Mouse (Mus musculus) adrenal gland (tissue): ENCODE results near the gene Fam98c.

Source experiments
- intact Hi-C: fragments of 180-260 bp; cut with DNase I; formaldehyde crosslinking; loops from one replicate; pipeline ENCODE4 v1.15.1; 2025
- long read RNA-seq, 2 experiments: library from polyadenylated mRNA; unstranded; transcript quantifications; one replicate each; pipeline ENCODE4 v2.0.0; 2020; ENCODE audit warnings: borderline replicate concordance in 1 of 2; ENCODE audit not compliant: insufficient replicate concordance in 1 of 2

Fam98c gene
- long read RNA-seq, experiment 1, transcript Fam98c-209 (8 exons, 1,293 nt) = major isoform, 7 of 14 reads
- long read RNA-seq, experiment 1, partial matches to known transcripts = 0 of 14 reads
- long read RNA-seq, experiment 1, other reads (novel, unspliced or antisense) = 6 of 14 reads
- long read RNA-seq, experiment 2, transcript Fam98c-209 (8 exons, 1,293 nt) = major isoform, 10 of 20 reads
- long read RNA-seq, experiment 2, partial matches to known transcripts = 1 of 20 reads
- long read RNA-seq, experiment 2, other reads (novel, unspliced or antisense) = 6 of 20 reads

- intact Hi-C loops = no loop called here
These were observed at the start of gene Fam98c for GRCm38 (mm10) chr7:29155838-29156782. Gene Fam98c, minus strand, starts transcription at chr7:29156234.

DNA sequence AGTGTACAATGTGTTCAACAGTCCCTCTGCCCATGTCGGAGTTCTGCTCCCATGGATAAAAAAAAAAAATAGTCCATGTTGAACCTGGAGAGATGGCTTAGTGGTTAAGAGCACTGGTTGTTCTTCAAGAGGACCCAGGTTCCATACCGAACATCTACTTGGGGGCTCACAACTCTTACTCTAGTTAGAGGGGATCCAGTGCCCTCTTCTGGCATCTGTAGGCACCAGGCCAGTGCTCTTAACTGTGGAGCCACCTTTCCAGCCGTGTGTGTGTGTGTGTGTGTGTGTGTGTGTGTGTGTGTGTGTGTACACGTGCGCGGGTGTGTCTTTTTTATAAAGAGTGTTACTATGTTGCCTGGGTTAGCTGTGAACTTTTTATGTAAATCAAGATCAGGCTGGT lies 46.5 kb upstream of the Fam98c start:
- intact Hi-C loops = no loop called here

DNA sequence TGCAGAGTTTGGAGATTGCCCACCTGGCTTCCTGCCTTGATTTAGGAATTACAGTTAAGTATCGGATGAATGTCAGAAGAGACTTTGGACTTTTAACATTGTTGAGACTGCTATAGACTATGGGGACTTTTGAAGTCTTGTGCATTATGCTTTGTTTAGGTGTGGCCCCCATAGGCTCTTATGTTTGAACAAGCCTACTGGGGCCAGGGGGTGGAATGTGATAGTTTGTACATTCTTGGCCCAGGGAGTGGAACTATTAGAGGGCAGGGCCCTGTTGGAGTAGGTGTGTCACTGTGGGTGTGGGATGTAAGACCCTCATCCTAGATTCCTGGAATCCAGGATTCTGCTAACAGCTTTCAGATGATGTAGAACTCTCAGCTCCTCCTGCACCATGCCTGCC lies 38.2 kb upstream of the Fam98c start:
- intact Hi-C loops = loop anchor here (10.0 kb wide), 1 partner anchor 521 kb away; no protein-coding TSS in a partner anchor

- intact Hi-C loops = loop anchor here (5.0 kb wide), 2 partner anchors 66 to 116 kb away; partner anchors contain the start of gene 2200002D01Rik
These were observed 25.3 kb upstream of the Fam98c start for GRCm38 (mm10) chr7:29181323-29181722.

- intact Hi-C loops = loop anchor here (5.0 kb wide), 2 partner anchors 66 to 116 kb away; partner anchors contain the start of gene 2200002D01Rik
These were observed 24.8 kb upstream of the Fam98c start for GRCm38 (mm10) chr7:29180854-29181236.

DNA sequence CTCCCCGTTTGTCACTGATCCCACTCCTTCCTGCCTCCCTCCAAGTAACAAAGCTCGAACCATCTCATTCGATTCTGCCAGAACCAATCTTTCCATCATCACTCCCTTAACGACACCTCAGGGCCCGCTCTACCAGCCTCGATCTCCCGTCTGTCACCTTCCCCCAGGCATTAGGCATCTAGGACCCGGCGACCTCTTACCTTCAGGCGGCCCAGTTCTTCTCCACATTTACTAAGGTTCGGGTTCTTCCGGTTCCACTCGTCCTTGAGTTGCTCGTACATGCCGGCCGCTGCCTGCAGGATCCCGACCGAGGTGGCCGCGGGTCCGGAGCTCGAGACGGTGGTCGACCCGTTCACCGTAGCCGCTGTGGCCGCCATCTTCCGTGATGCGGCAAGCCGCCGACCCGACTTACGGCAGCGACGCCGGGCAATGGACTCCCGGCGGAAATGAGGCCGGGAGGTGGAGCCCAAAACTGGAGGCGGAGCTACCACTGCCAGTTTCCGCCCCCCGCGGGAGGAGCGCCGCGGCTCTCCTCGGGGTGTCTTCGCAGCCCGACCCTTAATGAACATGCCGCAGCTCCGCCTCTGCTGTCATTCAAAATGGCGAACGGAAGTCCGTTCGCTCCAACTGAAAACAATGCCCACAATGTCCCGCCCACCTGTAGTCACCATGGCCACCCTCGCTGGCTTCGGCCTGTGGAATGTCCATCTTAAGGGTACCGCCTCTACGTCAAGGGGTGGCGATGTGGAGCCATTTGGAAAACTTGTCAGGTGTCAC lies 24.2 kb upstream of the Fam98c start, which contains the start of gene Psmd8:
Gene Psmd8, minus strand, starts transcription at position 625 of the 777 bp plus-strand sequence.
- intact Hi-C loops = loop anchor here (5.0 kb wide), 2 partner anchors 67 to 117 kb away; partner anchors contain the start of gene 2200002D01Rik

DNA sequence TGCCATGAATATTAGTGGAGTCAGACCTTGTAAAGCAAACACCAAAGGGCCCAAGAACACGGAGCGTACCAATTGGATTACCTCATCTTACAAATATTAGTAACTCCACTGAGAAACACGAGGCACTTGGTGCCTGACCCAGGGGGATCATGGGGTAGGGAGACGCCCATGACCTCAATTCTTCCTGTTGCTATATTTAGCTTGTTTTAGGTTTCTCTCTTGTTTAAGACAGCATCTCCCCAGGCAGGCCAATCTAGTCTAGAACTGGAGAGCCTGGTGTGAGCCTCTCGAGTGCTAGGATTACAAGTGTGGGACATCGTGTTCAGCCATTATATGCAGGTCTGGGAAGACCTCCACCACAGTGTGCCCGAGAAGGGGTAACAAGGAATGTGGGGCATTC lies 23.3 kb upstream of the Fam98c start:
- intact Hi-C loops = no loop called here

DNA sequence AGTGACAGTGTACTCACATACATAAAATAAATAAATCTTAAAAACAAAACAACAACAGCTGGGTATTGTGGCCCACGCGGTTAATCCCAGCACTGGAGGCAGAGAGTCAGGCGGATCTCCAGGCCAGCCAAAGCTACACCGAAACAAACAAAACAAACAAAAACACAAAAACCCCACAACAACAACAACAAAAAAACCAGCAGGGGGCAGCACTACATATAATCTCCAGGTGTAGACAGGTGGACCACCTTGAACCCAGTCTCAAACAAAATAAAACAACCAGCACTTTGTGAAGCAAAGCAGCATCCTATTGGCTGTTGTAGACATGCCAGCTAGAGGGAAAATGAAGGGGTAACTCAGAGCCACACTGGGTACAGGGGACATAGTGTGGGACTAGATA lies 22.1 kb upstream of the Fam98c start:
- intact Hi-C loops = no loop called here

DNA sequence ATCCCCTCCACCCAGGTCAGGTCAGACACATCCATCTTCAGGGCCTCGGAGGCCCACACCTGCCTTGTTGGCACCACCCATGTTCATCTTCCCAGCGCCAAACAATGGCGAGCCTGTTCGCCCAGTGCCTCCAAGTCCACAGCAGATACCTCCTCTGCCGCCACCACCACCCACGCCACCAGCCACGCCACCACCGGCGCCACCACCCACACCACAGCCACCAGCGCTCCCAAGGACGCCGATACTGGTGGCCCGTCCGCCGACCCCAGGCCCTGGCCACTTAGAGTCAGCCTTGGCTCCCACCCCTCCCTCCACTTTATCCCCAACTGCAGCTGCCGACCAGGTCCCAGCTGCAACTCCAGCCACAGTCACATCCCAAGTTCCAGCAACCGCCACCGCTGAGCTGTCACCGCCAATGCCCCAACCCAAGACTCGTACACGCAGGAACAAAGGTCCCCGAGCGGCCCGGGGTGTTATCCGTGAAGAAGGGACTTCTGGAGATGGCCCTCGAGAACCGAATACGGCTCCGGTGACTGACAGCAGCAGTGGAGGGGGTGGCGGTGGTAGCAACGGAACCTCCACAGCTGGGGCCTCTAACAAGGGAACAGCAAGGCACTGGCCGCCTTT lies 16.5 kb upstream of the Fam98c start:
- intact Hi-C loops = no loop called here

GRCm38 (mm10) chr7:29171562-29172097 lies 15.6 kb upstream of the Fam98c start:
- intact Hi-C loops = no loop called here

DNA sequence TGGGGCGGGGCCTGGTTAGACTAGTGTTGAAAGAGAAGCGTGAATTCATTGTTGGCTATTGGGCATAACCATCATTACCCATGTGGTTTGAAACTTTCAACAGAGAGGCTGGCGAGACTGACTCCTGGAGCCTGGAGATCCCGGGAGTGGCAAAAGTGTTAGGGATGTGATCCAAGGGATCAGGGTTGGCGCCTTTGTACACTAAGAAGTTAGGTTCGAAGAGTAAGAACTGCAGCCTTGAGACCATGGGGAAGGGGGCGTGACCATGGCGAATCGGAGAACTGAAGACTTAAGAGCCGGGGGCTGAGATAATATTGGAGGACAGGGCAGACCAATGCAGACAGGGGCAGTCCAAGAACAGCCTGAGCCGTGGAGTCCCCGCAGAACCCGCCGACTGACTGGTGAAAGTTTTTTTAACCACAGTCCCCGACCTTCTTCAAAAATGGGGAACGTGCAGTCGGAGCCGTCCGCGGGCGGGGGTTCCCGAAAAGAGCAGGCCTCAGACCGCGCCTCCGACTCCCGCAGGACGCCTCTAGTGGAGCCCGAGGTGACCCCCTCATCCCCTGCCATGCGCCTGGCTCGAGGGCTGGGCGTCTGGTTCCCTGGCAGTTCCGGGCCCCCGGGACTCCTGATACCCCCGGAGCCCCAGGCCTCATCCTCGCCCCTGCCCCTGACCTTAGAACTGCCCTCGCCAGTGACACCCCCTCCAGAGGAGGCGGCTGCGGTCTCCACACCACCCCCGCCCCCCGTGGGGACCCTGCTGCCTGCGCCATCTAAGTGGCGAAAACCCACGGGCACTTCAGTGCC lies 14.9 kb upstream of the Fam98c start:
- intact Hi-C loops = no loop called here

- intact Hi-C loops = no loop called here
These were observed 14.2 kb upstream of the Fam98c start, which contains the start of the genes Ggn and Spred3 for GRCm38 (mm10) chr7:29170066-29170754. Gene Ggn, plus strand, starts transcription at chr7:29170210. Gene Spred3, minus strand, starts transcription at chr7:29170411.

- intact Hi-C loops = loop anchor here (5.0 kb wide), 1 partner anchor 42 kb away; the partner anchor contains the start of gene Ryr1
These were observed 13.4 kb upstream of the Fam98c start for GRCm38 (mm10) chr7:29169231-29170065.

GRCm38 (mm10) chr7:29168791-29169230 lies 12.8 kb upstream of the Fam98c start:
- intact Hi-C loops = loop anchor here (5.0 kb wide), 1 partner anchor 42 kb away; the partner anchor contains the start of gene Ryr1

GRCm38 (mm10) chr7:29168121-29168695 lies 12.2 kb upstream of the Fam98c start:
- intact Hi-C loops = loop anchor here (5.0 kb wide), 1 partner anchor 41 kb away; the partner anchor contains the start of gene Ryr1

- intact Hi-C loops = loop anchor here (5.0 kb wide), 1 partner anchor 40 kb away; the partner anchor contains the start of gene Ryr1
These were observed 11.6 kb upstream of the Fam98c start for GRCm38 (mm10) chr7:29167656-29168055.
